Mouse (Mus musculus) adrenal gland, adult 2 months (tissue): ENCODE data around the gene Zc3h10. TPM values are rescaled to one million over a fixed set of nuclear protein-coding genes. Genes with fewer than 3 reads are reported as not detected.
"Not testable (repeated sequence)": the region's sequence is repeated elsewhere in the genome, so short reads cannot be mapped to it uniquely, and the experiment has no call there.

ENCODE experiments used
- DNase-seq: peaks from one replicate; pipeline ENCODE4 v3.0.0; 2021
- polyA plus RNA-seq: library from polyadenylated mRNA; depleted of rRNA; stranded (reverse); fragments of >200 nt; gene quantifications from 2 replicates; pipeline ENCODE4 v1.2.3, GENCODE M21; 2012
- total RNA-seq, 2 experiments: library from RNA; stranded (reverse); gene quantifications; 2 replicates each; pipeline ENCODE4 v1.2.3; 2021

The Zc3h10 gene
- total and polyA plus RNA-seq, 3 experiments: 11.7 to 16.3 (median 12.3) TPM

DNA sequence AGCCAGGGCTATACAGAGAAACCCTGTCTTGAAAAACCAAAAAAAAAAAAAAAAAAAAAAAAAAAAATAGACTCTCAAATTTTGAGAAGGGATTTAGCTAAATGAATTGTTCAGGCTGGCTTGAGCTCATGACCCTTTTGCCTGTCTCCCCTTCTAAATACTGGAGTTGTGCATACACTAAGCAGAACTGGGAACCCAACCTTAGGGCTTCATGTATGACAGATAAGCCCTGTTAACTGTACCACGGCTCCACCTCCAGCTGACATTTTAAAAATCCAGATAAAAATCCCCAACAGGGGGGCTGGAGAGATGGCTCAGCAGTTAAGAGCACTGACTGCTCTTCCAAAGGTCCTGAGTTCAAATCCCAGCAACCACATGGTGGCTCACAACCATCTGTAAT lies 8.0 kb upstream of the Zc3h10 start:
- not testable (repeated sequence) for DNase-seq

DNA sequence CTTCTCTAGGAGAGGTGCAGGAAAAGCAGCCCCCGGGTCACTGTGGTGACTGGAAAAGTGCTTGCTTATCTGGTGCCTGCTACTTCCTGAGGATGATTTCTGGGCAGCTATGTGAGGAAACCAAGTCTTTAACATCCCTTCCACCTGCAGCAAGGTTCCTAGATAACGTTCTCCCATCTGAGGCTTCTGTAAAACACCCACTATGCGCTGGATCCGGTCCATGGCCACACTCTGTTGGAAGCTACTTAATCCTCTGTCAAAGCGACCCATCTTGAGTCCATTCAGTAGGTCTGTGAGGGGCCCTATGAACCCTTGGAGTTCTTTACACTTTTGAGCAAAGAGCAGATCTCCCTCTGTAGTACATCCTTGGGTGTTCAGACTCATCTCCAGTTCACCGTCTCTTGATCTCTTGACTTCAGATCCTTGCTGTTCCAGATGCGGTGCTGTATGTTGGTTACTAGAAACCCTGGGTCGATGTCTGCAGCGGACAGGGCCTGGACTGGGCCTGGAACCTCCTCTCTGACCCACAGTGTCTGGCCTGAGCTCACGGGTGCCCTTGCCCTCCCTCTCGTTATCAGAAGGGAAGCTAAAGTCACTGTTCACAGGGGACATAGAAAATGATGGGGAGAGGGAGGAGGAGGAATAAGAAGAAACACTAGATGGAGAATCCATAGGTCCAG lies 2.7 kb upstream of the Zc3h10 start:
- DNase-seq: not testable (repeated sequence)

DNA sequence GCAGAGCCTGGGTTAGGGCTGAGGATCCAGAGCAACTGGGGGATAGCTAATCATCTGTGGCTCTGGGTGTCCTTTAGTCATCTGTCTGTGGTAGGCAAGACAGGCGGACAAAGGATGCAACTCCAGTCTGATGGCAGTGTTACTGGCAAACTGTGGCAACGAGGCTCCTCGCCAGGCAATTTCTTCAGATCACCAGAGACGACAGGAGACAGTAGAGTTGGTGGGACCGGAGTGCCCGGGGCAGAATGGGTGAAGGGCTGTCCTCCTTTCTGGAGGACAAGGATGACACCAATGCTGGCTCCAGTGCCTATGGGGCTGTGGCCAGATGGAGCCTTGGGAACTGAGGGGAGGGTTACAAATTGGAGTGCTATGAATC lies 2.1 kb upstream of the Zc3h10 start:
- DNase-seq: not testable (repeated sequence)

- peak; percentile 93 for DNase-seq
Measured at GRCm38 (mm10) chr10:128548947-128549681, 1.5 kb upstream of the Zc3h10 start, which contains the start of gene Rpl41. Rpl41 (minus strand) TSS chr10:128549305.

DNA sequence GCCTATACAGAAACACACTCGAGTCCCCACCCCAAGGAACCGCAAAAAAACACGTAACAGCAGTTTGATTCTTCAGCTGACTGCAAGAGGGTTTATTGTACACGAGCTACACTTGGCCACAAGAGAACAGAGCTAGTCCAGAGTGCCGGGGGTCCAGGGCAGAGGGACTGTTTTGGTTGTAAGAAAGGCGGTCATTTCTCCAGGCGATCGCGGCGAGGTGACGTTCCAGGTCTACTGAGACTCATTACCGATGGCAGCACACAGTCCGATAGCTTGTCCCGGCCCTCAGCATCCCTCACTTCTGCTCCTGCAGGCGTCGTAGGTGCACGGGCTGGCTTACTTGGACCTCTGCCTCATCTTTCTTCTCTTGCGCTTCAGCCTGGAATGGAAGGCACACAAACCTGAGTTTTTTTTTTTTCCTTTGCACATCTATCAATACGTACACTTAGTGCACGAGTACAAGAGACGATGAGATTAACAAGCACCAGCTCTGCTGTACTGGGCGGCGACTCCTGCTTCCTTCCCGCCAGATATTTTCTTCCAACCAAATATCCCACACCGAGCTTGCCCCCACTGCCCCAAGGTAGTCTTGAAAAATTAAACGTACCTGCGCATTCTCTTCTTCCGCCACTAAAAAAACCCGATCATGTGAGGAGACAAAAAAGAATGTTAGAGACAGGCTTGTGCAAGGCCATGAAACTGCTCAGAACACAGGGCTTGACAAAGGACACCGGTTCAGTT lies 647 bp upstream of the Zc3h10 start:
- DNase-seq: not testable (repeated sequence)

DNA sequence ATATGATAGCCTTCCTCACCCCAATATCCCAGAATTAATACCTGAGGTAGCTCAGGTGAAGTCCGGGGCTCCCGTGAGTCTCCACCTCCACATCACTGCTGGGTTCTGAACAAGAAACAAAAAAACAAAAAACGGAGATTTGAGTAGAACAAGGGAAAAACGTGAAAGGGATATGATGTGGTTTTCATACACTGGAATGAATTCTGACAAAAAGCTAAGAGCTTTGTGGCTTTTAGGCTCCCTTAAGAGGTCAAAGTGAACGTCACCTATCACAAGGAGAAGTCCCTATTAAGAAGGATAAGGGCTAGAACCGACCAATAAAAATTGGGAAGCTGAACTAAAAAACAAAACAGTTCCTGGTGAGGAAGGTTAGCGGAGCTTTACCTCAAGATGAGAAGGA lies 787 bp downstream of the Zc3h10 start:
- no peak for DNase-seq

- DNase-seq: no peak
Measured at GRCm38 (mm10) chr10:128546361-128546760, 1.2 kb downstream of the Zc3h10 start.

- DNase-seq: no peak
Measured at GRCm38 (mm10) chr10:128545570-128545898, 2.0 kb downstream of the Zc3h10 start.

- DNase-seq: no peak
Measured at GRCm38 (mm10) chr10:128544674-128545569, 2.7 kb downstream of the Zc3h10 start.

DNA sequence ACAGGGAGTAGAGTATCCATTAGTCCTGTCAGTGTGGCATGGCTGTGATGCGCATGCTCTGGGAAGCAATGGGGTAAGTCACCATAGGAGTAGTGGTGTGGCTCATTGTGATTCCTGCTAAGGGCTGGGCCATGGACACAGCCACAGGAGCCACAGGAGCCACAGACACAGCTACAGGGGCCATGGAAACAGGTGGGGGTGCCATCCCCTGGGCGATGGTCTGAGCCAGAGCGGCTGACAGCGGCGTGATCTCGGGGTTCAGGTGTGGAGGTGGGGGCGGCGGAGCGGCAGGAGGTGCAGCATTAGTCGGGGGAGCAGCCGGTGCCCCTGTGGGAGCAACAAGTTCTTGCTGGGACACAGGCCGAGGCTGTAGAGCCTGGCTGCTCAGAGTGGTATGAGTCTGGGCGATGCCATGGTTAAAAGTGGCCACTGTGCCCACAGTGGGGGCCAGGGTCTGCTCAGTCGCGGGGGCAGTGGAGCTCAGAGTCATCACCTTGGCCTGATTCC lies 3.4 kb downstream of the Zc3h10 start:
- no peak for DNase-seq

DNA sequence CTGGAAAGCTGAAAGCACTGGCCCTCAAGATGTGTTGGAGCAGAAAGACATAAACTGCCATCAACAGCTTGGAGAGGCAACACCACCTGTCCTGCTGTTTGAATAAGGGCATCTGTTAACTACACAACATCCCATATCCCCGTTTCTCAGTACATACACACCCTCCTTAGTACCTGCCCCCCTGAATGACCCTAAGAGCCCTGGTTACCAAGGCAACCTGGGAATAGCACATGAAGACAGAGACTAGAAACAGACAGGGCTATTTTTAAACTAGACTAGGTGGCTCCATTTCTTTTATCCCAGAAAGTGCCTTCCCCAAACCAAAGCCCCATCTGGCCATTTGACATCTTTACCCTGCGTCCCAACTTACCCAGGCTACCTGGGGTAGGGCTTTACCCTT lies 4.5 kb downstream of the Zc3h10 start:
- DNase-seq: no peak

DNA sequence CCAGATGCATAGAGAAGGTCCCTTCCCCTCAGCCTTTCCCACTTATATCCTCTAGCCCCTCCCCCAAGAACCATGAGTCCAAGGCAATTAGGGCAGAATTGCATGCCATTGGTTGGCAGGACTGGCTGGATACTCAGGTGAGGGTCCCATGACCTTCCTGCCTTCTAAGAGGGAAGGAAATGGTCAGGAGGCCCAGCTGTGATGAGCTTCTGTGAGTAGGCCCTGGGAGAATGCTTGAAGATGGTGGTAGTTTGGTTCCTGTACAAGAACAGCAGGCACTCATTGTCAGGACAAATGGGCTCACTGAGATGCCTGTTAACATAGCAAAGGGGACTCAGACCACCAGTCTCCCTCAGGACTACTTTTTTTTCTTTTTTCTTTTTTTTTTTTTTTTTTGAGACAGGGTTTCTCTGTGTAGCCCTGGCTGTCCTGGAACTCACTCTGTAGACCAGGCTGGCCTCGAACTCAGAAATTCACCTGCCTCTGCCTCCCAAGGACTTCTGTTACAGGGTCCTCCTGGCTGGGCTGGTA lies 9.2 kb downstream of the Zc3h10 start:
- DNase-seq: no peak

- peak; percentile 88 for DNase-seq
Measured at GRCm38 (mm10) chr10:128536266-128536940, 11.2 kb downstream of the Zc3h10 start.

GRCm38 (mm10) chr10:128535624-128536265 lies 11.8 kb downstream of the Zc3h10 start:
- DNase-seq: no peak

GRCm38 (mm10) chr10:128535206-128535605 lies 12.4 kb downstream of the Zc3h10 start:
- no peak for DNase-seq

- DNase-seq: no peak
Measured at GRCm38 (mm10) chr10:128526366-128527356, 20.9 kb downstream of the Zc3h10 start.

GRCm38 (mm10) chr10:128525671-128526308 lies 21.8 kb downstream of the Zc3h10 start, which contains the start of gene Esyt1:
Esyt1 (minus strand) TSS chr10:128525871.
- DNase-seq: peak; percentile 98
